Mouse (Mus musculus) megakaryocyte, embryonic 14.5 days (primary cell): ENCODE data around the gene Rangrf. TPM values are rescaled to one million over a fixed set of nuclear protein-coding genes. Genes with fewer than 3 reads are reported as not detected.

Experiments used
- H3K27me3 ChIP-seq: replicated peaks from 2 replicates; pipeline ENCODE3; 2012; ENCODE audit warnings: inconsistent platforms
- H3K36me3 ChIP-seq: replicated peaks from 2 replicates; pipeline ENCODE3; 2012; ENCODE audit warnings: low read length, inconsistent platforms, mixed read lengths
- H3K4me1 ChIP-seq: 2 replicates; pipeline ENCODE4 v1.6.1; 2012; ENCODE audit warnings: inconsistent platforms
- H3K4me3 ChIP-seq: replicated peaks from 2 replicates; pipeline ENCODE3; 2012; ENCODE audit warnings: moderate library complexity, mild to moderate bottlenecking, inconsistent platforms
- H3K9me3 ChIP-seq: 2 replicates; pipeline ENCODE4 v1.6.1; 2012; ENCODE audit warnings: inconsistent platforms
- FLI1 ChIP-seq: IDR thresholded peaks from 2 replicates; pipeline ENCODE4 v1.6.1; 2012; ENCODE audit warnings: low read length, inconsistent platforms, mixed read lengths
- GATA1 ChIP-seq: IDR thresholded peaks from 3 replicates; pipeline ENCODE4 v1.6.1; 2012; ENCODE audit warnings: mixed read lengths, low read length, inconsistent platforms, borderline replicate concordance
- polyA plus RNA-seq: library from polyadenylated mRNA; stranded (reverse); fragments of >175 nt; gene quantifications from 2 replicates; pipeline ENCODE4 v1.2.3, GENCODE M21; 2012; ENCODE audit warnings: low replicate concordance; ENCODE audit not compliant: insufficient read depth

The Rangrf gene
- polyA plus RNA-seq, 1 experiment = 6.1 TPM

DNA sequence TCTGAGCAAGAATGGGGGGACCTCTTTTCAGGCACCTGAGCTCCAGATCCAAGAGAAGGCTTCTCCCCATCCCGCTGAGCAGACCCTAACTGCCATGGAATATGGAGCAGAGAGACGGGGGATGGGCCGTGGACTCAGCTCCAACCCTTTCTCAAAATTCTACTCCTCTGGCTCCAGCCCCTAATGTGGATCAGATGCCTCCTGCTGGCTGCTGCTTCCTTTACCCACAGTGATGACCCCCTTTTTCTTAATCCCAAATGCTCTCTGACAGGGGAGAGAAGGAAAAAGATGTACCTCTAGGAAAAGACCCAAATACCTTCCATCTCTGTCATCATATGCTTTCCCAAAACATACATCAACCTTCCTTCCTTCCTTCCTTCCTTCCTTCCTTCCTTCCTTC lies 48.0 kb downstream of the Rangrf start, which contains the start of gene Odf4:
TSS of gene Odf4 (minus strand) at position 101 of the 400 bp plus-strand sequence.
- H3K4me1 ChIP-seq = peaks cover 5% of the 10 kb centered on the region; the same call in 1 of the 2 replicates
- TF ChIP-seq FLI1 (no peak), GATA1 (no peak)

DNA sequence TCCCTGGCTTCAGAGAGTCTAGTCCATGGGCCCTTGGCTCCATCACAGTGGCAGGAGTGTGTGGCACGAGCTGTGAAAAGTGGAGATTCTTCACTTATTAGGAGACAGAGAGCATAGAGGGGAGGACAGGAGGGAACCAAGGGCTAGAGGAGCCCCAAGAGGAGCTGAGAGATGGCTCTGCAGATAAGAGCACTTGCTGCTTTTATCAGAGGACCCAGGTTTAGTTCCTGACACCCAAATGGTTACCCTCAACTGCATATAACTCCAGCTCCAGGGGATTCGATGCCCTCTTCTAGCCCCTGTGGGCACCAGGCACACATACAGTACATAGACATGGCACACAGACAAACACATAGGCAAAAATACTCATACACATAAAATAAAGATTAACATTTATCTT lies 50.2 kb downstream of the Rangrf start:
- Histone ChIP-seq H3K4me1 (peaks cover 8% of the 10 kb centered on the region; the same call in 1 of the 2 replicates), H3K9me3 (no peaks in the 10 kb centered on the region), H3K4me3 (no peak overlapping the region), H3K36me3 (no peaks in the 10 kb centered on the region), H3K27me3 (peaks cover 36% of the 10 kb centered on the region)
- TF ChIP-seq FLI1 (no peak), GATA1 (no peak)

More for the DNA sequence above, 48.0 kb downstream of the Rangrf start, which contains the start of gene Odf4:
- Histone ChIP-seq H3K36me3 (no peaks in the 10 kb centered on the region), H3K9me3 (no peaks in the 10 kb centered on the region), H3K4me3 (no peak within 1 kb of the TSS), H3K27me3 (peaks cover 33% of the 10 kb centered on the region)

DNA sequence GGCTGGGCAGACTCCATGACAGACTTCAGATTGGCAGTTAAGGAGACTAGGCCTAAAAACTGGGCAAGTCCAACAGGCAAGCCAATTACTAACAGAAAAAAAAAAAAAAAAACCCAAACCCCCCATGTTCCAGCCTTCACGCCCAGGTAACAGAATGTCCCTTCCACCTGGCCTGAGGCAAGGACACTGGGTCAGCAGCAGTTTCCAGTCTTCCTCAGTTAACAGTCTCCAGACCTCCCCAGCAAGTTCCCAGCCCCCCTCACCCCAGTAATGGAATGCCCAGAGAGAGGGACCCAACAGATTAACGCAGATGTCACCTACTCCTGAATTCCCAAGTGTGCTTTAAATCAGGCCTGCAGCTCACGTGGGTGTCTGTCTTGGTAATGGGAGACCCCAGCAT lies 51.8 kb downstream of the Rangrf start:
- Histone ChIP-seq H3K9me3 (no peaks in the 10 kb centered on the region), H3K27me3 (peaks cover 36% of the 10 kb centered on the region), H3K4me1 (peaks cover 8% of the 10 kb centered on the region; the same call in 1 of the 2 replicates), H3K4me3 (no peak overlapping the region), H3K36me3 (no peaks in the 10 kb centered on the region)
- no peak for TF ChIP-seq GATA1
- TF ChIP-seq FLI1 = no peak

Other genes starting within 250 kb of the Rangrf start
- gene Ndel1, start 103.3 kb downstream of the Rangrf start, polyA plus RNA-seq = 38.9 and 102 TPM in 2 replicates
- gene Rnf222, start 86.6 kb downstream of the Rangrf start, polyA plus RNA-seq = not detected in 2 replicates
- 56.9 and 116 TPM in 2 replicates for gene Rpl26, start 73.6 kb downstream of the Rangrf start, polyA plus RNA-seq
- gene Odf4, start 48.1 kb downstream of the Rangrf start, polyA plus RNA-seq = not detected in 2 replicates
- not detected in 2 replicates for gene Arhgef15, start 17.7 kb downstream of the Rangrf start, polyA plus RNA-seq
- 3.0 TPM in 1 of 2 replicates, not detected in the other for gene Slc25a35, start 7.1 kb downstream of the Rangrf start, polyA plus RNA-seq
- 1.9 and 5.5 TPM in 2 replicates for gene Pfas, start 33.3 kb upstream of the Rangrf start, polyA plus RNA-seq
- 21.0 and 56.5 TPM in 2 replicates for gene Ctc1, start 40.7 kb upstream of the Rangrf start, polyA plus RNA-seq
- gene Aurkb, start 70.5 kb upstream of the Rangrf start, polyA plus RNA-seq = 41.3 and 65.2 TPM in 2 replicates
- 60.9 and 88.1 TPM in 2 replicates for gene Borcs6, start 84.5 kb upstream of the Rangrf start, polyA plus RNA-seq
- 40.2 and 62.0 TPM in 2 replicates for gene Tmem107, start 95.6 kb upstream of the Rangrf start, polyA plus RNA-seq
- gene Vamp2, start 113.3 kb upstream of the Rangrf start, polyA plus RNA-seq = 61.5 and 159 TPM in 2 replicates
- gene Per1, start 120.0 kb upstream of the Rangrf start, polyA plus RNA-seq = 42.3 and 83.5 TPM in 2 replicates
- gene Hes7, start 145.2 kb upstream of the Rangrf start, polyA plus RNA-seq = 7.5 and 44.1 TPM in 2 replicates
- 1.3 and 13.9 TPM in 2 replicates for gene 9130213A22Rik, start 147.4 kb upstream of the Rangrf start, polyA plus RNA-seq
- gene Aloxe3, start 150.7 kb upstream of the Rangrf start, polyA plus RNA-seq = not detected in 2 replicates
- not detected in 2 replicates for gene Alox12b, start 181.8 kb upstream of the Rangrf start, polyA plus RNA-seq
- not detected in 2 replicates for gene Alox8, start 222.7 kb upstream of the Rangrf start, polyA plus RNA-seq